Mouse (Mus musculus) liver, embryonic 16.5 days (tissue): ENCODE data around the gene Zfp574. TPM values are rescaled to one million over a fixed set of nuclear protein-coding genes. Genes with fewer than 3 reads are reported as not detected.
A peak's percentile ranks its signal among the peaks of the same experiment; 100 is the strongest.
"Not testable (repeated sequence)": the region's sequence is repeated elsewhere in the genome, so short reads cannot be mapped to it uniquely, and the experiment has no call there.

ENCODE experiments used
- ATAC-seq: fragments of 200-750 bp; cut with Nextera tagmentation; 2 replicates; pipeline ENCODE4 v1.8.0; 2017; ENCODE audit warnings: low read depth, mild to moderate bottlenecking, moderate number of reproducible peaks, moderate library complexity
- H3K27ac ChIP-seq: fragments of 300-500 bp; sonication (generic); 2 replicates; pipeline ENCODE4 v1.5.1; 2014; ENCODE audit warnings: mild to moderate bottlenecking, low read length
- H3K27me3 ChIP-seq: fragments of 300-500 bp; sonication (generic); 2 replicates; pipeline ENCODE4 v1.6.1; 2014; ENCODE audit warnings: low read depth, low read length, mixed read lengths; ENCODE audit not compliant: control insufficient read depth, insufficient read depth
- H3K36me3 ChIP-seq: fragments of 300-500 bp; sonication (generic); 2 replicates; pipeline ENCODE4 v1.6.1; 2014; ENCODE audit warnings: mild to moderate bottlenecking; ENCODE audit not compliant: control insufficient read depth, insufficient read depth
- H3K4me1 ChIP-seq: fragments of 300-500 bp; sonication (generic); 2 replicates; pipeline ENCODE4 v1.6.1; 2014; ENCODE audit warnings: low read depth, low read length, mixed read lengths; ENCODE audit not compliant: control insufficient read depth
- H3K4me2 ChIP-seq: fragments of 300-500 bp; sonication (generic); 2 replicates; pipeline ENCODE4 v1.6.1; 2014; ENCODE audit warnings: low read depth, low read length, mixed read lengths
- H3K4me3 ChIP-seq: fragments of 300-500 bp; sonication (generic); 2 replicates; pipeline ENCODE4 v1.5.1; 2014; ENCODE audit warnings: low read depth, mild to moderate bottlenecking, low read length
- H3K9ac ChIP-seq: fragments of 300-500 bp; sonication (generic); 2 replicates; pipeline ENCODE4 v1.6.1; 2014; ENCODE audit warnings: low read depth, low read length
- H3K9me3 ChIP-seq: fragments of 300-500 bp; sonication (generic); replicated peaks from 2 replicates; pipeline ENCODE4 v1.6.1; 2016; ENCODE audit warnings: low read length; ENCODE audit not compliant: control insufficient read depth
- WGBS: fragments of 180-500 bp; shearing (Covaris S2); extraction: QIAGEN DNeasy Blood & Tissue Kit; methylation state at CpG from one replicate; pipeline ENCODE4 v1.1.7; 2014; ENCODE audit not compliant: insufficient replicate concordance; 5-methylcytosine and 5-hydroxymethylcytosine counted together
- polyA plus RNA-seq: library from polyadenylated mRNA; unstranded; fragments of >200 nt; fragmentation: Nextera tagmentation; extraction: Ambion mirVana; gene quantifications from 2 replicates; pipeline ENCODE4 v1.2.1, GENCODE M21; 2015

Zfp574 gene
- polyA plus RNA-seq, result 8.1 and 10.4 TPM in 2 replicates

- no peaks in the 10 kb centered on the region for H3K36me3 ChIP-seq
- peak within 1 kb of the TSS; percentile 59 for H3K9ac ChIP-seq
- H3K27me3 ChIP-seq, result no peaks in the 10 kb centered on the region; the same call in 1 of the 2 replicates
- H3K9me3 ChIP-seq, result no peaks in the 10 kb centered on the region
- 5% methylated on average over 24 of the region's 28 CpGs for WGBS
- ATAC-seq, result no peak
- H3K27ac ChIP-seq, result no peak within 1 kb of the TSS; the same call in 1 of the 2 replicates
- peak within 1 kb of the TSS; percentile 58 for H3K4me3 ChIP-seq
- peaks cover 37% of the 10 kb centered on the region for H3K4me1 ChIP-seq
- peak within 1 kb of the TSS; percentile 83 for H3K4me2 ChIP-seq
These were observed at the start of gene Zfp574, which contains the start of gene Grik5 for GRCm38 (mm10) chr7:25071979-25072715. Gene Zfp574, plus strand, starts transcription at chr7:25072567. Gene Grik5, minus strand, starts transcription at chr7:25072346.

- Histone ChIP-seq H3K4me3 (no peak overlapping the region), H3K36me3 (no peaks in the 10 kb centered on the region), H3K4me2 (no peak overlapping the region), H3K4me1 (no peaks in the 10 kb centered on the region), H3K27ac (no peak overlapping the region), H3K27me3 (no peaks in the 10 kb centered on the region), H3K9ac (no peak overlapping the region), H3K9me3 (no peaks in the 10 kb centered on the region)
- WGBS, result 48% methylated on average over 10 of the region's 10 CpGs
- ATAC-seq, result no peak
These were observed 46.4 kb upstream of the Zfp574 start for GRCm38 (mm10) chr7:25025855-25026439.

- Histone ChIP-seq H3K4me1 (no peaks in the 10 kb centered on the region), H3K4me3 (no peak overlapping the region), H3K9ac (no peak overlapping the region), H3K4me2 (no peak overlapping the region), H3K36me3 (no peaks in the 10 kb centered on the region), H3K27ac (no peak overlapping the region), H3K27me3 (no peaks in the 10 kb centered on the region), H3K9me3 (no peaks in the 10 kb centered on the region)
- ATAC-seq, result no peak
- 43% methylated on average over 7 of the region's 7 CpGs for WGBS
These were observed 45.9 kb upstream of the Zfp574 start for GRCm38 (mm10) chr7:25026452-25026851.

GRCm38 (mm10) chr7:25030032-25030753 is 42.2 kb upstream of the Zfp574 start:
- Histone ChIP-seq H3K9me3 (no peaks in the 10 kb centered on the region), H3K9ac (no peak overlapping the region), H3K27me3 (no peaks in the 10 kb centered on the region), H3K4me1 (no peaks in the 10 kb centered on the region), H3K27ac (no peak overlapping the region), H3K4me2 (no peak overlapping the region), H3K36me3 (no peaks in the 10 kb centered on the region), H3K4me3 (no peak overlapping the region)
- ATAC-seq, result no peak
- WGBS, result 33% methylated on average over 5 of the region's 5 CpGs

- no peaks in the 10 kb centered on the region for H3K27me3 ChIP-seq
- 45% methylated on average over 3 of the region's 3 CpGs for WGBS
- ATAC-seq, result no peak
- no peak overlapping the region for H3K9ac ChIP-seq
- no peak overlapping the region for H3K27ac ChIP-seq
- no peak overlapping the region for H3K4me2 ChIP-seq
- no peaks in the 10 kb centered on the region for H3K36me3 ChIP-seq
- no peaks in the 10 kb centered on the region for H3K9me3 ChIP-seq
- H3K4me1 ChIP-seq, result no peaks in the 10 kb centered on the region
- H3K4me3 ChIP-seq, result no peak overlapping the region
These were observed 40.8 kb upstream of the Zfp574 start for GRCm38 (mm10) chr7:25031528-25031927.

- no peak for ATAC-seq
- H3K9me3 ChIP-seq, result no peaks in the 10 kb centered on the region
These were observed 37.6 kb upstream of the Zfp574 start for GRCm38 (mm10) chr7:25034796-25035195.

GRCm38 (mm10) chr7:25035916-25036315 is 36.5 kb upstream of the Zfp574 start:
- Histone ChIP-seq H3K9ac (no peak overlapping the region), H3K27ac (no peak overlapping the region), H3K4me1 (no peaks in the 10 kb centered on the region), H3K4me3 (no peak overlapping the region), H3K36me3 (no peaks in the 10 kb centered on the region), H3K27me3 (no peaks in the 10 kb centered on the region), H3K4me2 (no peak overlapping the region), H3K9me3 (no peaks in the 10 kb centered on the region)
- 41% methylated on average over 7 of the region's 7 CpGs for WGBS
- ATAC-seq, result no peak

More at GRCm38 (mm10) chr7:25034796-25035195, 37.6 kb upstream of the Zfp574 start:
- Histone ChIP-seq H3K9ac (no peak overlapping the region), H3K27me3 (no peaks in the 10 kb centered on the region), H3K4me3 (no peak overlapping the region), H3K4me1 (no peaks in the 10 kb centered on the region), H3K27ac (no peak overlapping the region), H3K36me3 (no peaks in the 10 kb centered on the region), H3K4me2 (no peak overlapping the region)
- 67% methylated on average over 4 of the region's 4 CpGs for WGBS

GRCm38 (mm10) chr7:25041921-25042320 is 30.4 kb upstream of the Zfp574 start:
- no peak overlapping the region for H3K27ac ChIP-seq
- no peak overlapping the region for H3K4me2 ChIP-seq
- no peak overlapping the region for H3K9ac ChIP-seq
- ATAC-seq, result no peak
- H3K9me3 ChIP-seq, result no peaks in the 10 kb centered on the region
- no peaks in the 10 kb centered on the region for H3K36me3 ChIP-seq
- no peak overlapping the region for H3K4me3 ChIP-seq
- no peaks in the 10 kb centered on the region for H3K4me1 ChIP-seq
- H3K27me3 ChIP-seq, result no peaks in the 10 kb centered on the region
- WGBS, result 77% methylated on average over 12 of the region's 12 CpGs

GRCm38 (mm10) chr7:25044599-25044998 is 27.8 kb upstream of the Zfp574 start:
- not testable (repeated sequence) for H3K4me3 ChIP-seq, H3K27ac ChIP-seq, H3K36me3 ChIP-seq, H3K4me2 ChIP-seq, ATAC-seq, H3K9me3 ChIP-seq, H3K27me3 ChIP-seq, H3K9ac ChIP-seq, H3K4me1 ChIP-seq
- 81% methylated on average over 7 of the region's 7 CpGs for WGBS
